Mouse (Mus musculus) brain, embryonic 14.5 days (tissue): ENCODE results near the gene Spock1.

Experiments used
- CTCF ChIP-seq: fragments of 200-500 bp; IDR thresholded peaks from 2 replicates; pipeline ENCODE4 v1.5.1; 2012; ENCODE audit warnings: inconsistent platforms, mild to moderate bottlenecking, moderate library complexity, borderline replicate concordance; ENCODE audit not compliant: insufficient read depth, insufficient read length; ENCODE audit errors: extremely low read depth
- POLR2A ChIP-seq: fragments of 200-500 bp; IDR thresholded peaks from 2 replicates; pipeline ENCODE4 v1.6.1; 2012; ENCODE audit warnings: mild to moderate bottlenecking, inconsistent platforms, borderline replicate concordance; ENCODE audit not compliant: poor library complexity, insufficient read depth, insufficient read length, severe bottlenecking; ENCODE audit errors: extremely low read depth

DNA sequence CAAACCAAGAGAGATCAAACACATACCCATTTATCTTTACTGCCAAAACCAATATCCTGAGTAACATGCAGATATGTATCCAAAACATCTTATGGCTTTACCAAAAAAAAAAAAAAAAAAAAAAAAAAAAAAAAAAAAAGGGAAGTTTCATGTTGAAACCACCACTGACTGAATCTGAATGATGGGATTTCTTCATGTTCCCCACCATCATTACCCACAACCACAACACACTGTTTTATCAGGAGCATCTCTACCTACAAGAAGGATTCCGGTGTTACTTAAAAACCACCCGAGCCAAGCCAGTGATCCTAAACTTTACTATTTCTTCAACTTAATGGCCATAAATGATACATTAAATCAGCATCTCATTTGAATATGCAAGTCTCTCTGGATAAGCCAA is 109.5 kb downstream of the Spock1 start:
- no peak for TF ChIP-seq CTCF
- TF ChIP-seq POLR2A = no peak
